8 mouse cellular contexts compared by ENCODE assay signal in genomic region chr6:50381504-50382091, GRCm38 (mm10).
DNase-seq lines count a peak whose midpoint lies in the region; ATAC-seq lines count a peak whose summit lies in the region.

No protein-coding gene starts in this region.

- peak; percentile 96 for DNase-seq in heart, adult 11 months
- DNase-seq in heart, postnatal 14 days, result no peak
- DNase-seq in adipocyte (ENCODE audit: low spot score), result peak; percentile 88
- peak; percentile 27 to 45 for DNase-seq in heart, postnatal 36 days
- no peak for DNase-seq in liver, embryonic 11.5 days (ENCODE audit: low spot score)
- DNase-seq in spleen, postnatal 10 days (ENCODE audit: low spot score in 2 of 2), result peak; percentile 13 to 40
- DNase-seq in ovary, postnatal 14 days (ENCODE audit: low spot score), result no peak
- DNase-seq in left cerebral cortex, postnatal 36 days (ENCODE audit: low spot score in 2 of 2), result no peak

- intact Hi-C loops in heart, postnatal 14 days (cut with DNase I), result no loop called here
- intact Hi-C loops in heart, postnatal 36 days (cut with DNase I), result loop anchor here (1.0 kb wide), 1 partner anchor 73 kb away; no protein-coding TSS in a partner anchor
- intact Hi-C loops in left cerebral cortex, postnatal 36 days (cut with DNase I), result no loop called here

- no peak overlapping the region for H3K27ac ChIP-seq in liver, embryonic 11.5 days (ENCODE audit: low read depth, low read length)

- ATAC-seq in liver, embryonic 11.5 days (replicated peaks; ENCODE audit: low FRiP score), result 0 out of 2 replicates have a peak, but pooled peaks have one; percentile 34

- H3K9me3 ChIP-seq in liver, embryonic 11.5 days (ENCODE audit: control insufficient read depth, low read length), result no peaks in the 10 kb centered on the region

- H3K36me3 ChIP-seq in liver, embryonic 11.5 days (ENCODE audit: control insufficient read depth, insufficient read depth, low read length), result no peaks in the 10 kb centered on the region

- H3K4me1 ChIP-seq in liver, embryonic 11.5 days (replicated peaks; ENCODE audit: control insufficient read depth, insufficient read depth, low read length), result peaks cover 16% of the 10 kb centered on the region

- H3K4me3 ChIP-seq in liver, embryonic 11.5 days (ENCODE audit: low read depth, low read length), result peak overlapping the region; percentile 26; the same call in 1 of the 2 replicates

- no peak overlapping the region for H3K9ac ChIP-seq in liver, embryonic 11.5 days (ENCODE audit: low read depth, low read length)

- H3K4me2 ChIP-seq in liver, embryonic 11.5 days, result peak overlapping the region; percentile 56

- 26% methylated on average over 10 of the region's 11 CpGs for WGBS in liver, embryonic 11.5 days

- no peaks in the 10 kb centered on the region for H3K27me3 ChIP-seq in liver, embryonic 11.5 days (replicated peaks; ENCODE audit: control insufficient read depth, insufficient read depth, low read length)

Comparison
In these comparisons a context has a peak if more than half of its experiments do, and no peak if none do; other contexts are left out.
1. DNase-seq: peak in heart, adult 11 months (single experiment), adipocyte (single experiment), heart, postnatal 36 days (2 of 2) and spleen, postnatal 10 days (2 of 2); none in heart, postnatal 14 days (0 of 2), liver, embryonic 11.5 days (single experiment), ovary, postnatal 14 days (single experiment) and left cerebral cortex, postnatal 36 days (0 of 2).